Mouse (Mus musculus): ENCODE measurements around the gene Scml4.

Gene Scml4

DNA sequence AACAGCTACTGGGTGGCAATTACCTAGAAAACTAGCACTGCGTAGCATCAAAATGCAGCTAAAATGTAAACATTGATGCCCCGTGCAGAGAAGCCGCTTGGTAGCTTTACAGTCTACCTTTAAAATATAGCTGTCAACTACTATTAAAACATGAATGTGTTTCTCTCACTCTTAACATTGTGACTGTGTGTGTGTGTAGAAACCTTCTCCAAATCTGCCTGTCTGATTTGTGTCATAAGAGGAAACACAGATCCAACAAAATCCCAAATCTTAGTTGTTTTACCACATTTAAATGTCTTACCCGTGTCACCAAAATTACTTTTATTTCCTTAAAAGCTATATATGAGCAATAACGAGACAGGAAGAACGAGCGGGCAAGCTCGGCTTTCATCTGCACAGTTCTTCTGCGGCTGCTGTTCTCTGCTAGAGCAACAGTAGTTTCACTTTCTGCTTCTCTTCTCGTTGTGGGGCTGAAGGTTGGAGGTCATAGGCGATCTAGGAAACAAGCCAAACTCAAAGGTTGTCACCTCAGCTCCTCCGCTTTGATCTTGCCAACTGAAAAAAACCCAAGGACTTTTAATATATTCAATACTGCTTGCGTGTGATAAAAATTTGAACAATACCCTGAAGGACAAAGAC, 2.1 kb downstream of the Scml4 start:
- DNase-seq (ENCODE audit: low read depth) = peak; percentile 90

DNA sequence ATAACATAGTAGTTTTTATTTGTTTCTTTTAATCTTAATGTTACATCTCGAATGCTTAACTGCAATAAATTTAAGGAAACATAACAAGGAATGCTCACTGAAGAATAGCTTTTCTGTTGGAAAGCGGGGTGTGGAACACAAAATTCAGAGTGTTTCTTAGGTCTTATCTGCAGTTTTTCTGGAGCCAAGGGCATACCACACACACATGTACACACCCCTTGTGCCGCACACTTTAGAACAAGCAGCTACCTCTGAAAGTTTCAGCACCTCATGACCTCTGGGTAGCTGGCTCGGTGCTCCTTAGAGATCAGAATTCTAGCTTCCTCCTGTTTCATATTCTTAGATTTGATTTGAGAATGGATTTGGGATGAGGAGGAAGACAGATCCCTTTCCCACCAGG, 2.6 kb downstream of the Scml4 start:
- DNase-seq (ENCODE audit: low read depth) = peak; percentile 74

DNA sequence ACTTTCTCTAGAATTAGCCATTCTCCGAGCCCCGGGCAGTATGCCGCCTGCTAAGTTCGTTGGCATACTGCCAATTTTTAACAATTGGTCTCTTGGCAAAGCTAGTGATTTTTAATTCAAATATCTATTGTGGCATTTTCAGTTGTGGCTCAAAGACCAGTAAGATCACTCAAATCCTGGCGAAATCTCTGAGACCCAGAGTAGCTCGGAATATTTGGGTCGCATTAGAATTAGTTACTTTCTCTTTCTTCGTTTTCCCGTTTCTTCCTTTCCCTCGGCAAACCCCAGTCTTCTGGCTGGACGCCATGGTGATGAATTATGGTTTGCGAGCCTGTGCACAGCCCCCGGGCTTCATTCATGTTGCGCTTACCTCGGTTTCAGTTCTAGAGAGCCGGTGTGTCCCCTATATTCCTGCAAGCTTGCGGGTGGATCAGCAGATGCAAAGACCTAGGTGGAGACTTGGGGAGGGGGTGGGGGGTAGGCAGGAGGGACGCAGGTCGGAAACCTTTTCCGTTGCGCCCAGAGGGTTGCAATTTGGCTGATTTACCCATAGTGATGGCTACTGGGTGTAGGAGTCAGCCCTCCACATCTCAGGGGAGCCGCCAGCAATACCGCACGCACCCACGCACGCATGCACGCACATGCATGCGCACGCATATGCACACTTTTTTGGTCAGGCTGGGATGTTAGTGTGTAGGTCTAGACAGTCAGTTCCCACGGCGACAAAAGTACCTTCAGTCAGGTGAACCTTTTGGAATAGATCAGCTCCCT, 3.6 kb downstream of the Scml4 start:
- DNase-seq (ENCODE audit: low read depth) = peak; percentile 77

DNA sequence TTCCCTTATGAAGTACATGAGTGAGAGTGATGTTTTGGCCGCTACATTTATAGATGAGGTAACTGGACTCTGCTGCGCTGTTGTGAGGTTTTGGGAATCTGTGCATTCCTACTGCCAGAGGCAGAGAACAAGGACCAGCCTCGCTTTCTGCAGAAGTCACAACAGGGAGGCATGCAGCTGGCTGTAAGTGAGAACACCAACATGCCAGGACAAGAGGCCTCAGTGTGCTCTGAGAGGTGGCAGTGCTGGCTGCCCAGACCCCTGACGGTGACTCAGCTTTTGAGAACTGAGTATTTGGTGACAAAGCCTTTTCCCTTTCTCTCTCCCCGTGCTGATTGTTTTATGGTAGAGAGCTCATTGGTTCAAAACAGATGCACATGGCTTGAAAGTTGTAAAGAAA, 4.5 kb downstream of the Scml4 start:
- DNase-seq (ENCODE audit: low read depth) = no peak

DNA sequence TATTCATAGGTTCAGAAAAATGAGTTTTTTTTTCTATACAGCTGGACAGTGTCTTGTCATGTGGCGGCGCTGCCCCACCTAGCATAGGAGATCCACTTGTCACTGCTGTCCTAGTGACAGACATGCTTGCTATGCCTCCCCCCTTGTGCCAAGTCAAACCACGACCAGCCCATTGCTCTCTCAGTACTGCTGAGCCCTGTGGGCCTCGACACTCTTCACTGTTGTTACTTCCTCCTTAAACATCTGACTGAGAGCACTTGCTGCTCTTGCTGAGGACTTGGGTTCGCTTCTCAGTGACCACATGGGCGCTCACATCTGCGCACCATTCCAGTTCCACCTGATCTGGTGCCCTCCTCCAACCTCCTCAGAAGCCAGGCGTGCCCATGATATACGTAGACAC, 8.2 kb downstream of the Scml4 start:
- peak; percentile 50 for DNase-seq (ENCODE audit: low read depth)

DNA sequence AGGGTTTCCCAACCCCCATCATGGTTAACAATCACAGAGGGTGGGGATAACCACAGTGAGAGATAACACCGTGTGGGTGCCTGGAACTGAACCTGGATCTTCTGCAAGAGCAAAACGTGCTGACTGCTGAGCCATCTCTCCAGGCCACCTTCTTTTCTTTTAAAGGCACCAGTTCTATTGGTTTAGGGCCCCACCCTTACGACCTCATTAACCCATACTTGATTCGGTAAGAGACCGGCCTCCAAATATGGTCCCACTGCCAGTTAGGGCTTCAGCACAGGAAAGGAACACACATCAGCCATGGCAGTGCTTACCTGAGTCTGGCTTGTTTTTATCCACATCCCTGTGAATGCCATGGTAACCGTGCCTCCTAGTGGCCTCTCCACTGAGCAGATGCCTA, 9.3 kb downstream of the Scml4 start:
- peak; percentile 59 for DNase-seq (ENCODE audit: low read depth)

DNA sequence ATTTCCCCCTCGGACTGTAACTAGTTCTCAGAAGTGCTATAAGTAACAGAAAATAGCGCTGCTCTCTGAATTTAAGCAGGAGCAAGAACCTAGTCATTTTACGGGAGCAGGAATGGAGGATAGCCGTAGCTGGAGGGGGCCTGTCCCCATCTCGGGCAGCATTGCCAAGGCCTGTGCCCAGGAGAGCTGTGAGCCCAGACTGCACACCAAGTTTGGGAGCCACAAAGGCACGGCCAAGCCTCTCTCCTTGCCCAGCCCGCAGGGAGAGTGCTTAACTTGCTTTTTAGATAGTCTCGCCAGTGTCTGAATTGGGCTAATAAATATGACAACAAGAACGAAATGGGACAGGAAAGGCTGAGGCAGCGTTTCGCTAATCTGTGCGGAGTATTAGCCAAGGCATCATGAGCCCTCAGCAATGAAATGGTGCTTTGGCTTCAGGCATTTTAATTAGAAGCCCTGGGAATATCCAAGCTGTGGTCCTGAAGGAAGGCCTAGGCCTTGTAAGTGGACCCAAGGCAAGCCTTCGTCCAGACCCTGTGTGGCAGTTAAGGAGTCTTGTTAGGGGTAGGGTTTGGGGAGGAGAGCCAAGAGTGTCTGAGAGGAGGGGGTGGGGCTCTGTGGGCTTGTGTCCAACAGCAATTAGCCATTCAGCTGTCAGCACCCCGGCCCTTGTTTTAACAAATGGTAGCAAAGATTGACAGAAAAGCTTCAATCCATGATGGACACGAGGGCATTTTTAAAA, 12.3 kb downstream of the Scml4 start:
- no peak for DNase-seq (ENCODE audit: low read depth)

DNA sequence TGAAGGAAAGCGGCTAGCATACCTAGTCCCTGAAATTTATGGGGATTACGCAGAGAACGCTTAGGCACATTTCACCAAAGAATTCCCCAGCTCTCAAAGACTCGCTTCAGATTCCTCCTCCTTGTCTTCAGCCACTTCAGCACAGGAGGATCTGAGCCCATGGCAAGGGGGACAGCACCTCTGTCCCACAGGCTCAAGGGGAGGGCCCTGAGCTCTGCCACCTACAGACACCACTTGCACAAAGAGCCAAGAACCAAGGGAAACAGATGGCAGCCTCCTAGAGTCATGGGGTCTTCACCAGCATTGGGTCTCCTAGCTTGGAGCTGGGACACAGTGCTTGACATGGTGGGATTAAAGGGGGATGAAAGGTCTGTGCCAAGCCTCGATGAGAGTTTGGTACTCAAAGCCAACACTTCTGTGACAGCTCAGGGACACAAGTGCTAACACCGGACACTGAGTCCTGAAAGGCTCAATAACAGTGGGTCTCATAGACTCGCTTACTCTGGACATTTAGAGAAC, 13.0 kb downstream of the Scml4 start:
- no peak for DNase-seq (ENCODE audit: low read depth)

DNA sequence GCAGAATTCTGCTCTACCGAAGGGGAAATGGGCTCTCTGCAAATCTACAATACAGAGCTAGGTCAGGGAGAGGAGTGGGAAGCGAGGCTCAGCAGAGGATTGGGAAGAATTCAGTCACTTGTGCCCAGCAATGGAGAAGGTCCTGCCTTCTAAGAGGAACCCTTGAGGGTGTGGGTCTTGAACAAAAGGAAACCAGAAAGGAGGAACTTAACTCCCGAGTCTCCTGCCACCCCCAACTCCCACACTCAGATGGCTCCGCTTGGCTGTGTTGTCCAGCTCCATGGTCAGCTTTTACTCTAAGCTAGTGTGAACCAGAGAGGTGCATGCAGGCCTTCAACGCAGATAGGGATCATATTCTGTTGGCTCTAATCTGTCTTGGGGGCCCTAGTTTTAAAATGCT, 16.0 kb downstream of the Scml4 start:
- DNase-seq (ENCODE audit: low read depth) = no peak

DNA sequence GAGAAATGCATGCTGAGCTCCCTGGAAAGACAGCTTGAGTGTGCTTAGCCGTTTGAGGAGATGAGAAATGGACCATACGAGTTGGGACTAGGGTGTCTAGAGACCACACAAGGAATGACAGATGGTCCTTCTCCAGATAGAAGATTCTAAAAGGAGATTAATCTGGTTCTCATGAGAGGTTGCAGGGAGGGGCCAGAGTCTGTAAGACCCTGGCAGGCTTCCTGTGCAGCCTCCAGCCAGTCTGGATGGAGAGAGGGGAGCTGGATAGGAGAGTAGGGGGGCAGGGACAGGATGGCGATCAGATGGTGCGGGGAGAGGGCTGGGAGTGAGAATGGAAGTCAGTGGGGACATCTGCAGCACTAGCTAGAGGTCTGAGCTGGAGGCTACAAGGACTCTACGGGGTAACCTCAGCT, 19.1 kb downstream of the Scml4 start:
- no peak for DNase-seq (ENCODE audit: low read depth)

DNA sequence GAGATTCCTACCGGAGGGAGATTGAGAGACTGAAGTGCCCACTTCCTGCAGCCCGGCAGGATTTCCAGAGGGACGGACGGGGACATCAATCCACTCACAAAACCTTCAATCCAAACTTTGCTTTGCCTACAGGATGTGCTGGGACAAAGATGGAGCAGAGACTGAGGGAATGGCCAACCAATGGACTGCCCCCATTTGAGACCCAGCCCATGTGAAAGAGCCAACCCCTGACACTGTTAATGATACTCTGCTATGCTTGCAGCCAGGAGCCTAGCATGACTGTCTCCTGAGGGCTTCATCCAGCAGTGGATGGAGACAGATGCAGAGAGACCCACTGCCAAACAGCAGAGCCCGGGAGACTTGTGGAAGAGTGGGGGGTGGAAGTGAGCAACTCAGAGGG, 19.5 kb downstream of the Scml4 start:
- DNase-seq (ENCODE audit: low read depth) = no peak

DNA sequence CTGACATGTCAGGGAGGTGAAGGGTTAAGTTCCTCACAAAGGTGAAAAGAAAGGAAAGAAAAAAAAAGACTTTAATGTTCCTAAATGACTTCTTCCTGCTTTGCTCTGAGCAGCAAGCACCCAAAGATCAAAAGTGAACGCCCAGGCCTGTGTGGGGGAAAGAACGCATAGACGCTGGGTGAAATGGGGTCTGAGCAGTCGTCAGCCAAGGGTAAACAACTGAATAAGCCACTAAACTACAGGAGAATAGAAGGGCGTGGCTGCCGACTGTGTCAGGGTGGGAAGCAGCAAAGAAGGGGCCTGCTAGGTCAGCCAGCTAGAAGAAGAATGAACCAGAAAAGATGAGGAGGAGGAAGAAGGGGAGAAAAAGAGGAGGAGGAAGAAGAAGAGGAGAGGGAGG, 26.9 kb downstream of the Scml4 start:
- peak; percentile 72 for DNase-seq (ENCODE audit: low read depth)

DNA sequence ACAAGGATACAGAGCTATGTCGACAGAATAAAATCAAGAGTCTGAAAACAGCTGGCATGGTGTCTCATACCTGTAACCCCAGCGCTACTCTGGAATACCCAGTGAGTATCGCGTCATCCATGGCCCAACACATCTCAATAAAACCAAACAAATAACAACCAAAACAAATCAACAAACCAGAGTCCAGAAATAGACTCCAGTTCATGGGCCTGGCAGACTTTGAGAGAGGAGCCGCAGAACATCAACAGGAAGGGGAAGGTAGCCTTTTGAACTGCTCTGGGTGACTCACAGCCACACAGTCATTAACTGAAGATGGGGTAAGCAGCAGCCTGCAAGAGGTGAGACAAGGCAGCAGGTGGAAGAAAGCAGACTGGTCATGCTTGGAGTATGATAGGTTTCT, 28.1 kb downstream of the Scml4 start:
- peak; percentile 86 for DNase-seq (ENCODE audit: low read depth)

DNA sequence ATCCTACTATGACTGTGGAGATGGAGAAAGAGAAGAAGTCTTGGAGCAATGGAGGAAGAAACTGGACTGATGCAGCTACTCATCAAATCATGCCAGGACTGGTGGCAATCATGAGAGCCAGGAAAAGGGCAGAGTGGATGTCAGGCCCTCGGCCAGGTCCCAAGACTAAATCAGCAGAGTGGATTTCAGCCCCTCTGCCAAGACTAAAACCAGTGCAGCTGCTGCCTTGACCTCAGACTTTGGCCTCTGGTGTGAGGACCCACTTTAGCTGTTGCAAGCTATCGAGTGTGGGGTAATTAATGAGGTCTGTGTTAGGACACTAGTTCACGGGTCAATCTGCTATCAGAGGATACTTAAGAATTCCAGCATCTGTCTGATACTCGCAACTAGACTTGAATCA, 30.2 kb downstream of the Scml4 start:
- DNase-seq (ENCODE audit: low read depth) = no peak

DNA sequence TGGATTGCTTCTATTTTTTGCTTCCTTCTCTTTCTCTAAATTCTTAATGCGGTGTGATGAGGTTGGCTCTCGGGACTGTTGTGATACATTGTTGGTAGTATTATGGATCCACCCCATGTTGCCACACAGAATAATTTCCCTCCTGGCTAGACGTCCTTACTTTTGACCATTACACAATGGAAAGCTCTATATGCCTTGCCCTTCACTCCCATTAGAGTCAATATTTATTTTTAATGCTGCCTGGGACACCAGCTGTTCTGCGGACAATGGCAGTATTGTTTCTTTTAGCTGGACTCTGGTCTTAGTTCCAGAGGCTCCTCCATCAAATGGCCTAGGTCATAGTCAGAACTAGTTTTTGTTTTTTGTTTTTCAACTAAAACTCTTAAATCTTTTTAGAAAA, 32.1 kb downstream of the Scml4 start:
- no peak for DNase-seq (ENCODE audit: low read depth)

DNA sequence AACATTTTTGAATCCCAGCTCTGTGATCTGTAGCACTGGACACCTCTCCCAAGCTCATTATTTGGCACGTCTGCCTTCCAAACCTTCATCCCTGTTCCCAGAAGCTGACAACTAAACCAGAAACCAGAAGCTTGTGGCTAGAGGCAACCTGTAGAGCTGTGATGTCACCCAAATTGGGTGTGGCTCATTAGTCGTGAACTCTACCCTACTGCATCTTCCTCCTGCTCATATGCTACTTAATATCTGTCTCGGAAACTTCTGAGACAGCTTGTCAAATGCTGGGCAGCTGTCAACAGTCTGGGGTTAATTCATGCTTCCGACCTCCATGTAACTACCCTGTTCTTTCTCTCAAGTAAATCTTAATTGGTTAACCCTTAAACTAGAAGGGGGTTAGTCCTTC, 32.8 kb downstream of the Scml4 start:
- DNase-seq (ENCODE audit: low read depth) = peak; percentile 50

DNA sequence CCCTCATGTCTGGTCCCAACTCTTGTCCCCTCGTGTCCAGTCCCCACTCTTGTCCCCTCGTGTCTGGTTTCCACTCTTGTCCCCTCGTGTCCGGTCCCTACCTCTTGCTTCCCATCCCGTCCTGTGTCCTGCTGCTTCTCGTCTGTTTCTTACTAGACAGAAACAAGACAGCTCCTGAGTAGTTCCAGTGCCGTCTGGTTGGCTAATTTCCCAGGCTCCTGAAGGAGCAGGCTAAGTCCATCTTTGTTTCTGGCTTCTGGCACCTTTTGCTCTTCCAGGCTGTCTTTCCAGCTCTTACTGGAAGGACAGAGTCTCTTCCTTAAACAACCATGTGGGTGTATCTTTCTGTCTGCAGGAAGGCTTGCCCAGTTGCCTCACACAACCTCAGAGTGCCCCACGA, 33.7 kb downstream of the Scml4 start:
- no peak for DNase-seq (ENCODE audit: low read depth)

DNA sequence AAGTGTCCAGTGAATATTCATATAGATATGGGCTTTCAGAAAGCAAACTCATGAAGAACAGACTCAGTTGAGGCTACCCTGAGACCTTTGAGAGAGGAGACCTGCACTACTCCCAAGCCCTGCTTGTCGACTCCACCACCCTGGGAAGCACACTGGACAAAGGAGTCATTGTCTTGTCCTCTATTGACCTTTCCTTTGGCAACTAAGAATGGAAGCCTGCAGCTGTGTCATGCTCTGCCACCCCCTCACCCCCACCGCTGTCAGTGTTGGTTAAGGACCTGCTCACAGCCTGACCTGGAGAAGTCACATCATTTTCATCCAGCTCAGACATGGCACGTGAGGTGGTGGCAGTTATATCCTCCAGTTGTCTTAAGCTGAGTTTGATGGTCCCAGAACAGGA, 34.1 kb downstream of the Scml4 start:
- no peak for DNase-seq (ENCODE audit: low read depth)

DNA sequence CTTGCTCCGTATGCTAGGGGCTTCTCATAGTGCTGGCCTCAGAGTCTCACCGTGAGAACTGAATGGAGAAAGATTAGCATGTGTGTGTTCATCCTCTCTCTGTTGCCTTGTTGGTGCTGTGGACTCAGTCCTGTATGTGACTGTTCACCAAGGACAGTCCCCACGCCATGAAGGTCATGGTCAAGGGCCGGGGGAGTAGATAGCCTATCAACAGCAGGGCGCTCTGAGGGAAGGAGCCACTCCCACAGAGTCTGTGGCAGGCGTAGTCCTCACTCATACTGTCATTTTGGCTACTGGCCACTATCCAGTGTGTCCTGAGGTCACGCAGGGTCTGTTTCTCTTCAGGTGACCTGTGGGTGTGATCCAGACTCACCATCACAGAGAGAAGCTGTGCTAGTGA, 34.5 kb downstream of the Scml4 start:
- DNase-seq (ENCODE audit: low read depth) = no peak

DNA sequence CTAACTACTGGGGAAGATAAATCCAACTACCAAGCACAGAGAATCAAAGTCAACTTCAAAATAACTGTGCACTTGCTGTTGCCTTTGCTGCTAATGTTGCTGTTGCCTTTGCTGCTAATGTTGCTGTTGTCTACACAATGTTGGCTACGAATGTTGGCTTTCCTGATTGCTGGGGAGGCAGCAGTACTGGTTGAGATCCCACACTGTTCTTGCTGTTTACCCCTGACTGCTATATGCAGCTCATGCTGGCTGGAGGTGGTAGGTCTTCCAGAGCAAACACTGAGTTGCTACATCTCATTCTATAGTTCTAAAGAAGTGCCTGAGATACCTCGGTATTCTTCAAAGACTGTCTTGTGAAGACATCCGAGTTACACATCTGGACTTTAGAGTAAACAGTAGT, 36.5 kb downstream of the Scml4 start:
- DNase-seq (ENCODE audit: low read depth) = peak; percentile 64

DNA sequence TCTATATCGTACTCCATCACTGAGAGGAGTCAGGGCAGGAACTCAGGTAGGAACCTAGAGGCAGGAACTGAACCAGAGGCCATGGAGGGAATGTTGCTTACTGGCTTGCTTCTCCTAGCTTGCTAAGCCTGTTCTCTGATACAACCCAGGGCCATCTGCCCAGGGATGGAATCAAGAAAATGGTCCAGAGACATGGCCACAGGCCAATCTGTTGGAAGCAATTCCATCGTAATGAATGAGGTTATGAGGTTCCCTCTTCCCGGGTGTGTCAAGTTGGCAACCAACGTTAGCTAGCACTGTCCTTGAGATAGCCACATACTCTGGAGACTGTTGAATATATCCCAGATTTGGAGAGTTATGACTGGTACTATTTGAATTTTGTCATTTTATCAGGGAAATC, 37.0 kb downstream of the Scml4 start:
- DNase-seq (ENCODE audit: low read depth) = no peak

DNA sequence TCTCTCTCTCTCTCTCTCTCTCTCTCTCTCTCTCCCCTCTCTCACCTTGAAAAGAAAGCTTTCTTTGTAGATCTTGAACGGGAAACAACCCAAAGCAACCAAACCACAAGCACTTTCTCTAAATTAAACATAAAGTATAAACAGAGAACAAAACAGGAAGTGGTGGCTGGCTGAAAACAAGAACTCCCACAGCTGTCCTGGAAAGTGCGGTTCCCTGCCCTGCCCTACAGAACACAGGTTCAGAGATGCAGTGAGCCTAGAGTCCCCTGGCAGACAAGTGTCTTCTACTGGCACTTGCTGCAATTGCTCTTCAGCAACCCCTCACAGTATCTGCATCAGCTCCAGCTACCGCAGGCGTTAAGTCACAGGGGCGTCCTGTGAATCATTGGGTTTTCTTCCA, 37.5 kb downstream of the Scml4 start:
- peak; percentile 93 for DNase-seq (ENCODE audit: low read depth)

DNA sequence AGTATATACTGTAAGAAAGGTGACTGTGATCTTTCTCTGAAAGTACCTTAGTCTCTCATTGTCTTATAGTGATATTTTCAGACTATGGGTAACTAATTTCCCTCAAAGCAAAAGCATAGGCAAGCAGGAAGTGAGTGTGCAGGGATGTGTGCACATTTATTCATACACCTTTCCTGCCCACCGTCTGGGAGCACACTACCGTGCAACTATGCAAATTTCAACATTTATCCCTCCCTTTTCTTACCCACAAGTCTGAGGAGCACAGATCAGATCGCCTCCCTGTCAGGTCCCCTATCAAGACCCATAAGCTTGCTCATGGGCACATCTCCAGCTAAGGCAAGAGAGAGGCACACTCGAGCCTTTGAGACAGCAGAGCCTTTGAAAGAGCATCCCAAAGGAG, 41.2 kb downstream of the Scml4 start:
- peak; percentile 60 for DNase-seq (ENCODE audit: low read depth)

Data from naive thymus-derived CD4-positive, alpha-beta T cell, adult 2 months (primary cell).